Mouse (Mus musculus) MEL (cell line): ENCODE measurements at regions not wholly inside any gene's neighbourhood (a gene's known extent, or its start where the extent isn't known, plus 50 kb on each side); places are given as distances from the start of the nearest gene placed in this dataset.

Experiments used
- DNase-seq: peaks from one replicate; pipeline ENCODE4 v3.0.0; 2011; ENCODE audit warnings: low read depth, low spot score
- H3K27ac ChIP-seq: 2 replicates; pipeline ENCODE4 v1.5.1; 2012; ENCODE audit warnings: low read depth, mild to moderate bottlenecking, control low read depth, low read length, moderate library complexity; ENCODE audit not compliant: control insufficient read depth
- H3K27me3 ChIP-seq, 2 experiments: fragments of 150-350 bp in 1 of 2; sonication (generic) in 1 of 2; 2 replicates each; pipeline ENCODE4 v1.6.1; 2012; ENCODE audit warnings: low read length in 2 of 2, mild to moderate bottlenecking in 2 of 2, improper control_type of control experiment in 1 of 2, moderate library complexity in 1 of 2; ENCODE audit not compliant: insufficient read depth in 2 of 2, control insufficient read depth in 1 of 2
- H3K36me3 ChIP-seq, 2 experiments: 2 replicates each; pipeline ENCODE4 v1.6.1; 2012 to 2014; ENCODE audit warnings: low read length in 2 of 2, improper control_type of control experiment in 1 of 2, inconsistent platforms in 1 of 2, mild to moderate bottlenecking in 1 of 2; ENCODE audit not compliant: insufficient read depth in 2 of 2, control insufficient read depth in 1 of 2
- H3K4me1 ChIP-seq, 2 experiments: fragments of 150-350 bp in 1 of 2; sonication (generic) in 1 of 2; 2 replicates each; pipeline ENCODE4 v1.6.1; 2012; ENCODE audit warnings: low read length in 2 of 2, improper control_type of control experiment in 1 of 2, mild to moderate bottlenecking in 1 of 2; ENCODE audit not compliant: insufficient read depth in 2 of 2, control insufficient read depth in 1 of 2
- H3K4me3 ChIP-seq, 2 experiments: fragments of 150-350 bp in 1 of 2; sonication (generic) in 1 of 2; 2 replicates each; pipeline ENCODE4 v1.5.1; 2012; ENCODE audit warnings: low read depth in 2 of 2, low read length in 2 of 2, mild to moderate bottlenecking in 2 of 2, moderate library complexity in 2 of 2, control low read depth in 1 of 2, improper control_type of control experiment in 1 of 2; ENCODE audit not compliant: control insufficient read depth in 1 of 2, insufficient read depth in 1 of 2
- H3K79me2 ChIP-seq: 2 replicates; pipeline ENCODE4 v1.6.1; 2012; ENCODE audit warnings: mild to moderate bottlenecking, low read length, moderate library complexity; ENCODE audit not compliant: control insufficient read depth, poor library complexity, insufficient read depth
- H3K9ac ChIP-seq: 2 replicates; pipeline ENCODE4 v1.6.1; 2012; ENCODE audit warnings: low read depth, mild to moderate bottlenecking, control low read depth, low read length, moderate library complexity; ENCODE audit not compliant: control insufficient read depth, poor library complexity, severe bottlenecking
- H3K9me3 ChIP-seq: fragments of 150-350 bp; sonication (generic); replicated peaks from 2 replicates; pipeline ENCODE4 v1.6.1; 2012; ENCODE audit warnings: mild to moderate bottlenecking, low read length, improper control_type of control experiment, moderate library complexity; ENCODE audit not compliant: insufficient read depth
- CHD2 ChIP-seq: IDR thresholded peaks from 2 replicates; pipeline ENCODE4 v1.6.1; 2011; ENCODE audit warnings: low read length, improper control_type of control experiment
- ELF1 ChIP-seq: IDR thresholded peaks from 2 replicates; pipeline ENCODE4 v1.6.1; 2014; ENCODE audit warnings: low read depth, mild to moderate bottlenecking, inconsistent platforms, low read length, improper control_type of control experiment, moderate library complexity
- EP300 ChIP-seq, 2 experiments: IDR thresholded peaks; 2 replicates each; pipeline ENCODE4 v1.6.1; 2011; ENCODE audit warnings: improper control_type of control experiment in 2 of 2, low read length in 2 of 2, low read depth in 1 of 2, mild to moderate bottlenecking in 1 of 2
- ETS1 ChIP-seq: IDR thresholded peaks from 2 replicates; pipeline ENCODE4 v1.6.1; 2012; ENCODE audit warnings: low read depth, mild to moderate bottlenecking, inconsistent platforms, low read length, improper control_type of control experiment, moderate library complexity
- GABPA ChIP-seq: IDR thresholded peaks from 2 replicates; pipeline ENCODE4 v1.6.1; 2012; ENCODE audit warnings: low read depth, mild to moderate bottlenecking, inconsistent platforms, low read length, improper control_type of control experiment, moderate library complexity
- GATA1 ChIP-seq: IDR thresholded peaks from 2 replicates; pipeline ENCODE4 v1.6.1; 2011; ENCODE audit warnings: low read depth, low read length, improper control_type of control experiment
- HCFC1 ChIP-seq: IDR thresholded peaks from 2 replicates; pipeline ENCODE4 v1.6.1; 2012; ENCODE audit warnings: low read depth, mild to moderate bottlenecking, inconsistent platforms, low read length, improper control_type of control experiment, moderate library complexity
- JUND ChIP-seq: IDR thresholded peaks from 2 replicates; pipeline ENCODE4 v1.6.1; 2011; ENCODE audit warnings: low read depth, mild to moderate bottlenecking, improper control_type of control experiment, low read length
- KAT2A ChIP-seq: conservative IDR thresholded peaks from 2 replicates; pipeline ENCODE4 v1.6.1; 2012; ENCODE audit warnings: low read depth, low read length, improper control_type of control experiment, inconsistent platforms
- MAFK ChIP-seq: IDR thresholded peaks from 2 replicates; pipeline ENCODE4 v1.6.1; 2011; ENCODE audit warnings: low read depth, mild to moderate bottlenecking, low read length, improper control_type of control experiment, borderline replicate concordance
- MAX ChIP-seq: IDR thresholded peaks from 2 replicates; pipeline ENCODE4 v1.6.1; 2011; ENCODE audit warnings: low read length, improper control_type of control experiment
- MAZ ChIP-seq: IDR thresholded peaks from 2 replicates; pipeline ENCODE4 v1.6.1; 2012; ENCODE audit warnings: low read depth, mild to moderate bottlenecking, inconsistent platforms, low read length, improper control_type of control experiment
- MYB ChIP-seq: IDR thresholded peaks from 2 replicates; pipeline ENCODE4 v1.6.1; 2011; ENCODE audit warnings: mild to moderate bottlenecking, low read depth, low read length, improper control_type of control experiment
- NELFE ChIP-seq: IDR thresholded peaks from 2 replicates; pipeline ENCODE4 v1.6.1; 2011; ENCODE audit warnings: low read depth, low read length, improper control_type of control experiment
- POLR2AphosphoS2 ChIP-seq: IDR thresholded peaks from 2 replicates; pipeline ENCODE4 v1.6.1; 2011; ENCODE audit warnings: low read length, improper control_type of control experiment
- RCOR1 ChIP-seq: IDR thresholded peaks from 2 replicates; pipeline ENCODE4 v1.6.1; 2012; ENCODE audit warnings: low read depth, mild to moderate bottlenecking, inconsistent platforms, low read length, improper control_type of control experiment
- SMC3 ChIP-seq: IDR thresholded peaks from 2 replicates; pipeline ENCODE4 v1.6.1; 2011; ENCODE audit warnings: low read depth, low read length, improper control_type of control experiment
- TAL1 ChIP-seq: IDR thresholded peaks from 2 replicates; pipeline ENCODE4 v1.6.1; 2012; ENCODE audit warnings: mild to moderate bottlenecking, inconsistent platforms, low read length, moderate library complexity, mixed read lengths
- TBP ChIP-seq: IDR thresholded peaks from 2 replicates; pipeline ENCODE4 v1.8.0; 2011; ENCODE audit warnings: low read depth, low read length, improper control_type of control experiment
- TCF12 ChIP-seq: IDR thresholded peaks from 2 replicates; pipeline ENCODE4 v1.6.1; 2014; ENCODE audit warnings: low read depth, mild to moderate bottlenecking, inconsistent platforms, low read length, improper control_type of control experiment, moderate library complexity
- UBTF ChIP-seq: IDR thresholded peaks from 2 replicates; pipeline ENCODE4 v1.6.1; 2012; ENCODE audit warnings: low read depth, mild to moderate bottlenecking, inconsistent platforms, low read length, improper control_type of control experiment, moderate library complexity, borderline replicate concordance; ENCODE audit not compliant: insufficient read depth
- USF1 ChIP-seq: IDR thresholded peaks from 2 replicates; pipeline ENCODE4 v1.6.1; 2014; ENCODE audit warnings: low read depth, mild to moderate bottlenecking, inconsistent platforms, low read length, improper control_type of control experiment, moderate library complexity
- ZC3H11A ChIP-seq: IDR thresholded peaks from 2 replicates; pipeline ENCODE4 v1.6.1; 2012; ENCODE audit warnings: low read depth, mild to moderate bottlenecking, inconsistent platforms, low read length, improper control_type of control experiment
- ZMIZ1 ChIP-seq: IDR thresholded peaks from 2 replicates; pipeline ENCODE4 v1.6.1; 2012; ENCODE audit warnings: low read depth, mild to moderate bottlenecking, inconsistent platforms, low read length, improper control_type of control experiment, moderate library complexity
- ZNF384 ChIP-seq: IDR thresholded peaks from 2 replicates; pipeline ENCODE4 v1.6.1; 2012; ENCODE audit warnings: low read depth, mild to moderate bottlenecking, inconsistent platforms, low read length, improper control_type of control experiment

- no peaks in the 10 kb centered on the region for H3K36me3 ChIP-seq
- H3K4me1 ChIP-seq: no peaks in the 10 kb centered on the region
- no peaks in the 10 kb centered on the region for H3K79me2 ChIP-seq
- no peak overlapping the region for H3K4me3 ChIP-seq
- no peak for TF ChIP-seq ZC3H11A
- no peak for TF ChIP-seq POLR2AphosphoS2
- TF ChIP-seq USF1: no peak
- TF ChIP-seq KAT2A: no peak
- no peak for TF ChIP-seq ETS1
- TF ChIP-seq GABPA: no peak
- TF ChIP-seq GATA1: no peak
- TF ChIP-seq MYB: no peak
- TF ChIP-seq SMC3: no peak
- no peak for TF ChIP-seq ZMIZ1
- TF ChIP-seq RCOR1: no peak
- TF ChIP-seq ELF1: no peak
- TF ChIP-seq UBTF: no peak
- TF ChIP-seq TCF12: no peak
- no peak for TF ChIP-seq MAFK
- no peak for TF ChIP-seq EP300 (IDR thresholded peaks at IDR 0.05; ENCODE audit: low read depth in 1 of 2, low read length in 2 of 2)
- H3K9ac ChIP-seq: no peak overlapping the region
- no peak for DNase-seq
- no peaks in the 10 kb centered on the region for H3K27me3 ChIP-seq
- no peak overlapping the region for H3K27ac ChIP-seq
- no peaks in the 10 kb centered on the region for H3K9me3 ChIP-seq
These were observed 388.4 kb upstream of the Id4 start for GRCm38 (mm10) chr13:47872645-47873044.

GRCm38 (mm10) chr13:47892569-47892968, 368.5 kb upstream of the Id4 start:
- no peak for TF ChIP-seq HCFC1
- TF ChIP-seq TCF12: no peak
- no peak for TF ChIP-seq CHD2
- TF ChIP-seq MAZ: no peak
- no peak for TF ChIP-seq ZNF384
- no peak for TF ChIP-seq KAT2A
- no peak for TF ChIP-seq TBP
- no peak for TF ChIP-seq MYB
- TF ChIP-seq NELFE: no peak
- no peak for TF ChIP-seq ZMIZ1
- TF ChIP-seq JUND: no peak
- TF ChIP-seq TAL1: no peak
- no peak for TF ChIP-seq MAX
- TF ChIP-seq, all 39 proteins: peak for 0
- Histone ChIP-seq H3K9ac (no peak overlapping the region), H3K9me3 (no peaks in the 10 kb centered on the region), H3K79me2 (no peaks in the 10 kb centered on the region), H3K36me3 (no peaks in the 10 kb centered on the region), H3K27ac (no peak overlapping the region), H3K4me3 (no peak overlapping the region), H3K4me1 (no peaks in the 10 kb centered on the region), H3K27me3 (no peaks in the 10 kb centered on the region)
- no peak for DNase-seq
